Mouse (Mus musculus): ENCODE measurements around the gene Krt39.

Krt39 gene

GRCm38 (mm10) chr11:99521288-99521860 lies at the start of gene Krt39:
Gene Krt39 (minus strand): TSS chr11:99521338.
- no peak for DNase-seq (ENCODE audit: low read depth, low spot score)

- no peak for DNase-seq (ENCODE audit: low read depth, low spot score)
Observed at GRCm38 (mm10) chr11:99566530-99566929, 45.4 kb upstream of the Krt39 start, which contains the start of gene Krtap3-1. Gene Krtap3-1 (minus strand): TSS chr11:99566630.

- no peak for DNase-seq (ENCODE audit: low read depth, low spot score)
Observed at GRCm38 (mm10) chr11:99562580-99562979, 41.4 kb upstream of the Krt39 start.

GRCm38 (mm10) chr11:99559366-99559765 lies 38.2 kb upstream of the Krt39 start, which contains the start of gene Gm11939:
Gene Gm11939 (minus strand): TSS chr11:99559466.
- no peak for DNase-seq (ENCODE audit: low read depth, low spot score)

- DNase-seq (ENCODE audit: low read depth, low spot score): no peak
Observed at GRCm38 (mm10) chr11:99557976-99558745, 37.0 kb upstream of the Krt39 start.

DNA sequence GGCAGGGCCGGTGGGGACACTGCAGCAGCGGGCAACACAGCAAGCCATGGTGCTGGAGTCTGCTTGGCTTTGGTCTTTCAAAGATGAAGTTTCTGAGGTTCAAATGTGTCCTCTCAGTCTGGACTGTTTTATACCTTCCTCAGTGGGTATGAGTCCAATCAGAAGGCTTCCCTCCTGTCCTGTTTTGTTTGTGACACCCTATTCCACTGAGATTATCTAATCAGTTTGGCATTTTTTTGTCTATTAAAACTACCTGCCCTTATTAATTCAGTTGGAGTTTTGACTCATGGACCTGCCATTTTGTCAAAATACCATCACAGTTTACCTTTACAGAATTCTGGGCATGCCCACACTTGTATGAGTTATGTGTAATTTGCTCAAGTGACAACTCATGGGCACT lies 35.6 kb upstream of the Krt39 start, which contains the start of gene Krtap3-2:
Krtap3-2 (minus strand) TSS at position 101 of the 400 bp plus-strand sequence.
- no peak for DNase-seq (ENCODE audit: low read depth, low spot score)

DNA sequence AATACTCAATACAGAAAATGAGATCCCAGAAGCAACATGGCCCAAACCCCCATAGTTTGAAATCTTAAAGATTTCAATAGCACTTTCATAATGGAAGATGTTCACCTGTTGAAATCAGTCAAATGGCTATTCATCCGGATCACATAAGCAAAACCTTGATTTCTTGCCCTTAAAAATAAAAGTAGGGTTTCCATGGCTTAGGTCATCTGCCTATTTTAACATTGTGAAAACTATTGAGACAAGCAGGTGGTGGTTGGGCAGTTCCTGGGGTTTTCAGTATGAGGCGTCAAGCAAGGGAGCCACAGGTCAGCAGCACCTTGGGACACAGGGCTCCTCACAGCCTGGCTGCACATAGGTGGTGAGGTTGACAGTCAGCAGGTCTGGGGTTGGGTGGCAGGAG lies 35.1 kb upstream of the Krt39 start:
- no peak for DNase-seq (ENCODE audit: low read depth, low spot score)

DNA sequence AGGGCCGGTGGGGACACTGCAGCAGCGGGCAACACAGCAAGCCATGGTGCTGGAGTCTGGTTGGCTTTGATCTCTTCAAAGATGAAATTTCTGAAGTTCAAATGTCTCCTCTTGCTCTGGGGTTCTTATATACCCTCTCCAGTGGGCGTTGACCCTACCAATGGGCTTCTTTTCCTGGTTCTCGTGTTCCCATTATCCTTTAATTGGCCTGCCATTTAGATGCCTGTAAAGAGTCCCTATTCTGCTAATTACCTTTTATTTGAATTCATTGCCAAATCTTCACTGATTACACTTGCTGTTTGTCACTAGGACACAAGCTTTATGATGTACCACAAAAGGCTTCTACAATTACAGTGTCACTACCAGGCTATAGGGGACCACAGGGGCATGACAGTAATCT lies 29.6 kb upstream of the Krt39 start, which contains the start of gene Krtap3-3:
Krtap3-3 (minus strand) TSS at position 101 of the 400 bp plus-strand sequence.
- no peak for DNase-seq (ENCODE audit: low read depth, low spot score)

- no peak for DNase-seq (ENCODE audit: low read depth, low spot score)
Observed at GRCm38 (mm10) chr11:99547892-99548291, 26.8 kb upstream of the Krt39 start.

GRCm38 (mm10) chr11:99539721-99540120 lies 18.6 kb upstream of the Krt39 start:
- peak; percentile 13 for DNase-seq (ENCODE audit: low read depth, low spot score)

DNA sequence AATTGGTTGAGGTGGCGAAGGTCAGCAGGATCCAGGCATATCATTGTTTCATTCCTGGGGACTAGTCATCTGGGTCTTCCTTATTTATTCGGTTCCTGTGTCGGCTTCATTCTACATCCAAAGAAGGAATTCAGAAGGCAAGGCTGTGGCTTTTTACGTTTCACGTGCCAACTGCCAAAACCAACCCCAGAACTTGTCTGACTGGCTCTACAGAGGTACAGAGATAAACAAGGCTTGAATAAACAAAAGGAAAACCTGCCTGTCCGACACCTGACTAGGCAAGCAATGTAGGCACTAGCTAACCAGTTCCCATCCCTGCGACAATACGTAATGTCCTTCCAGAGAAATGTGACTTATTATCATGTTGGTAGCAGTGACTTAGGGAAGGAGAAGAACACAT lies 7.0 kb downstream of the Krt39 start:
- no peak for DNase-seq (ENCODE audit: low read depth, low spot score)

GRCm38 (mm10) chr11:99500095-99500805 lies 20.9 kb downstream of the Krt39 start:
- no peak for DNase-seq (ENCODE audit: low read depth, low spot score)

GRCm38 (mm10) chr11:99496460-99496859 lies 24.7 kb downstream of the Krt39 start:
- no peak for DNase-seq (ENCODE audit: low read depth, low spot score)

GRCm38 (mm10) chr11:99494741-99495140 lies 26.4 kb downstream of the Krt39 start:
- DNase-seq (ENCODE audit: low read depth, low spot score): no peak

DNA sequence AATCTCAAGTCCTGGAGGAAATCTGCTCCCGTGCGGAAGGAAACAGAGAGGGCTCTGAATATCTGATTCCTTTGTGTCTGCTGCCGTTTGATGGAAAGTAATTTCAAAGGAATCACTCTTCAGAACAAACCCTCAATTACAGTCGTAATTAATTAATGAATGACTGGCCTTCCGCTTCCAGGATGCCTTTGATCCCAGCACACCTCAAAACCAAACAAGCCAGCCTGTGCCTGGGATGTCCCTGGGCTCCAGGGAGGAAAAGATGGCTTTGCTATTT lies 27.6 kb downstream of the Krt39 start:
- no peak for DNase-seq (ENCODE audit: low read depth, low spot score)

- no peak for DNase-seq (ENCODE audit: low read depth, low spot score)
Observed at GRCm38 (mm10) chr11:99492733-99493573, 28.2 kb downstream of the Krt39 start, which contains the start of gene Krt23. Gene Krt23 (minus strand): TSS chr11:99493137.

GRCm38 (mm10) chr11:99491040-99491439 lies 30.1 kb downstream of the Krt39 start:
- no peak for DNase-seq (ENCODE audit: low read depth, low spot score)

DNA sequence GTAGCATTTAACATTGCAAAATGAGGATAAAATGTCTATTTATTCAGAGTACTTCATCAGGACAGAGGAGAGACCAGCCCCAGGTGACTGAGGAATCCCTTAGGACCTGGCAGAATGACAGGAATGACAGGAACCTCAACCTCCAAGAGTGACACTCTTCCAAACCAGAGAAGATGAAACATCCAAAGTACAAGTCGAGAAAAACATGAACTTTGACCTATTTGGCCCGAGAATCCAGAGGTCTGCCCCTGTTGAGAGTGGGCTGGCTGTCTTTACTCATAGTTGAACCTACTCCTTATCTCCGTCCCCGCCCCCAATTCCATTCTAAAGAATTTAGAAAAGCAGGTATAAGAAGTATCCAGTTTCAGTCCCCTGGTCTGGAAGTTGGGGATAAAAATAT lies 30.5 kb downstream of the Krt39 start:
- no peak for DNase-seq (ENCODE audit: low read depth, low spot score)

DNA sequence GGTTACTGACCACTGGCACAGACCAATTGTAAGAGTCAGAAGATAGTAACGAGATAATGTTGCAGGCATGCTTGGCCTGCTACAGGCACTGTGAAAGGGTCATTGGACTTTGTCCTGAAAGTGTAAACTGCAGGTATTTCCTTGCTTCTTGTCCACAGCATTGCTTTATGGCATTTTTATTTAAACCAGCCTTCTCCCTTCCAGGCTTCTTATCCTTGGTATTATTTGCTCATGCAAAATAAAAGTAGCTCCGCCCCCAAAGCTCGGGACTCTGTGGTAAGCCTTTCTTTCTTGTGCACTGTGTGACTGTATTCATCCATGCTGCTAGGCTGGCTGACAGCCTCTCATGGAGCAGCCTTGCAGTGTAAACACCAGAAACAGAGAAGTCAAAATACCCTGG lies 31.9 kb downstream of the Krt39 start:
- no peak for DNase-seq (ENCODE audit: low read depth, low spot score)

- DNase-seq (ENCODE audit: low read depth, low spot score): no peak
Observed at GRCm38 (mm10) chr11:99474981-99475380, 46.2 kb downstream of the Krt39 start.

GRCm38 (mm10) chr11:99473433-99473832 lies 47.7 kb downstream of the Krt39 start:
- DNase-seq (ENCODE audit: low read depth, low spot score): no peak

DNA sequence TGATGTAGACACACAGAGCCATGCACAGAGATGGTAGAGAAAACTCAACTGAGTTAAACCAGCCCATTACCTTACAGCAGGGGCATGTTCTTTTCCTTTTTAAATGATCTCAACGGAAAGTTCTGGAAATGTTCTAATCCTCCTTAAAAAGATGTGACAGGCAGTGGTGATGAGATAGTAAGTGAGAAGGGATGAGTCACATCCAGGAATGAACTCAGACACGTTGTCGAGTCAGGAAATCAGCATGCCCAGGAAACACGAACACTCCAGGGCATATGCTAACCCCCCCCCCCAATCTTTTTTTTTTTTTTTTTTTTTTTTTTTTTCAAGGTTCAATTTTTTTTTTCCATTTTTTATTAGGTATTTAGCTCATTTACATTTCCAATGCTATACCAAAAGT lies 48.7 kb downstream of the Krt39 start:
- no peak for DNase-seq (ENCODE audit: low read depth, low spot score)
